Mouse (Mus musculus): ENCODE data around the gene Hpcal4.

DNA sequence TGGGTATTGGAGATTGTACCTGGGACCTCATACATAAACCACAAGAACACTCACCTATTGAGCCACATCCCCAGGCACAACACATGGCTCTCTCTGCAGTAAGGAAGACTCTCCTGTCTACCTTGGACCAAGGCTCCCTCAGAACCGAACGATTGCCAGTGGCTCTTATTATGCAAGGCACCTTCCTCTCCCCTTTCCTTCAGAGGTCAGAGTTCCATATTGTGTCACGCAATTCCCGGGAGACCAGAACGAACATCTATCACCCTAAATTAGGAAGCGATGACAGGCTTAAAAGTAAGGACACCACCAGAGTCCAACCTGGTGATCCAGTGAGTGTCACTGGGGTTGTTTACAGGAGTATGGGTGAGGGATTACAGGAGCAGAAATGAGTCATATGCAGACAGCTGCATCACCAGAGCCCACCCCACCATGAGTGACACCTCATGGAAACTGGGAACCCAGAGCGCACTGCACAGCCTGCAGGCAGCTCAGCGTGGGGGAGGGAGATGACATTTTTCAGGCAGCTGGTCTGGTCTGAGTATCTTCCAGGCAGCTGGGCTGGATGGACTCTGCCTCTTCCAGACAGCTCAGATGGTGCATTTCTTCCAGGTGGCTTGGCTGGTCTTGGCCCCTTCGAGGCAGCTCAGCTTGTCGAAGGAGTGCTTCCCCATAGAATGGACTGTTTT lies 42.8 kb downstream of the Hpcal4 start:
- TF ChIP-seq CTCF (IDR thresholded peaks at IDR 0.05; ENCODE audit: low read depth) (no peak), EP300 (IDR thresholded peaks at IDR 0.05; ENCODE audit: low read depth) (no peak)
